Mouse (Mus musculus): Measurements from ENCODE around the gene Ube2e3. TPM values are rescaled to one million over a fixed set of nuclear protein-coding genes. Genes with fewer than 3 reads are reported as not detected.

Ube2e3 gene
- total RNA-seq (2023), result 10 to 100 TPM; 27.1 to 29.4 TPM

GRCm38 (mm10) chr2:78867726-78868510 lies at the start of gene Ube2e3:
TSS of gene Ube2e3 (plus strand) at chr2:78868124.

Data from B cell, adult 67 days (primary cell).